In genomic region chr3:122293223-122293953, GRCm38 (mm10) we compare ENCODE assay signal across 8 mouse cellular contexts. TPM values are rescaled to one million over a fixed set of nuclear protein-coding genes. Genes with fewer than 3 reads are reported as not detected.
DNase-seq lines count a peak whose midpoint lies in the region; ATAC-seq and TF ChIP-seq lines count a peak whose summit lies in the region.

No protein-coding gene starts in this region.

- peak overlapping the region; percentile 93 for H3K9ac ChIP-seq in forebrain, embryonic 11.5 days (ENCODE audit: low read length)
- peak overlapping the region; percentile 89 for H3K9ac ChIP-seq in hindbrain, embryonic 15.5 days
- peak overlapping the region; percentile 82 for H3K9ac ChIP-seq in liver, embryonic 14.5 days (replicated peaks)
- peak overlapping the region; percentile 87 for H3K9ac ChIP-seq in neural tube, embryonic 15.5 days (replicated peaks)

- H3K27me3 ChIP-seq in forebrain, embryonic 11.5 days (ENCODE audit: control insufficient read depth, insufficient read depth, low read length), result no peaks in the 10 kb centered on the region
- no peaks in the 10 kb centered on the region for H3K27me3 ChIP-seq in hindbrain, embryonic 15.5 days
- H3K27me3 ChIP-seq in liver, embryonic 14.5 days (ENCODE audit: control insufficient read depth, insufficient read depth, low read length), result no peaks in the 10 kb centered on the region; the same call in 1 of the 2 replicates
- no peaks in the 10 kb centered on the region for H3K27me3 ChIP-seq in neural tube, embryonic 15.5 days (replicated peaks)

- no peak for TF ChIP-seq EP300 in liver, embryonic 14.5 days (IDR thresholded peaks at IDR 0.05; ENCODE audit: low read depth)

- WGBS in forebrain, embryonic 11.5 days, result under 1% methylated on average over 101 of the region's 105 CpGs
- WGBS in hindbrain, embryonic 15.5 days, result under 1% methylated on average over 65 of the region's 105 CpGs
- WGBS in liver, embryonic 14.5 days (ENCODE audit: insufficient replicate concordance), result under 1% methylated on average over 98 of the region's 105 CpGs
- 0% methylated on average over 100 of the region's 105 CpGs for WGBS in neural tube, embryonic 15.5 days

- no peaks in the 10 kb centered on the region for H3K36me3 ChIP-seq in forebrain, embryonic 11.5 days (ENCODE audit: control insufficient read depth, insufficient read depth, low read length)
- no peaks in the 10 kb centered on the region for H3K36me3 ChIP-seq in hindbrain, embryonic 15.5 days
- no peaks in the 10 kb centered on the region for H3K36me3 ChIP-seq in liver, embryonic 14.5 days (replicated peaks; ENCODE audit: control insufficient read depth, insufficient read depth, low read depth)
- no peaks in the 10 kb centered on the region for H3K36me3 ChIP-seq in neural tube, embryonic 15.5 days

- peak overlapping the region; percentile 63 for H3K4me2 ChIP-seq in forebrain, embryonic 11.5 days (ENCODE audit: low read depth, low read length, severe bottlenecking)
- H3K4me2 ChIP-seq in hindbrain, embryonic 15.5 days, result peak overlapping the region; percentile 84
- H3K4me2 ChIP-seq in liver, embryonic 14.5 days (ENCODE audit: low read depth), result peak overlapping the region; percentile 92
- H3K4me2 ChIP-seq in neural tube, embryonic 15.5 days, result peak overlapping the region; percentile 83

- H3K27ac ChIP-seq in forebrain, embryonic 11.5 days (ENCODE audit: low read depth, low read length), result peak overlapping the region; percentile 99
- H3K27ac ChIP-seq in hindbrain, embryonic 15.5 days (replicated peaks), result peak overlapping the region; percentile 99
- H3K27ac ChIP-seq in liver, embryonic 14.5 days, result no peak overlapping the region
- peak overlapping the region; percentile 100 for H3K27ac ChIP-seq in neural tube, embryonic 15.5 days (replicated peaks)

- peak overlapping the region; percentile 83 for H3K4me3 ChIP-seq in forebrain, embryonic 11.5 days (ENCODE audit: low read depth, low read length)
- H3K4me3 ChIP-seq in hindbrain, embryonic 15.5 days, result peak overlapping the region; percentile 84
- peak overlapping the region; percentile 79 to 86 for H3K4me3 ChIP-seq in liver, embryonic 14.5 days (ENCODE audit: insufficient read depth in 1 of 2, low read depth in 2 of 2, low read length in 2 of 2)
- H3K4me3 ChIP-seq in neural tube, embryonic 15.5 days (replicated peaks), result peak overlapping the region; percentile 68

- TF ChIP-seq CTCF in liver, embryonic 14.5 days (IDR thresholded peaks at IDR 0.05; ENCODE audit: low read depth), result no peak

- DNase-seq in cerebellum, adult 18-20 months, result peak; percentile 82 to 87
- no peak for DNase-seq in cerebellum, adult 9-10 months
- peak; percentile 27 to 36 for DNase-seq in thymus, adult 18-20 months
- no peak for DNase-seq in thymus, postnatal 25 days
- DNase-seq in forebrain, embryonic 11.5 days (ENCODE audit: low spot score), result no peak
- DNase-seq in liver, embryonic 14.5 days (ENCODE audit: low read depth in 3 of 3, low spot score in 3 of 3), result peak in 2 of 3 experiments; percentile 41 to 46

- H3K9me3 ChIP-seq in forebrain, embryonic 11.5 days (ENCODE audit: control insufficient read depth, low read length), result no peaks in the 10 kb centered on the region
- no peaks in the 10 kb centered on the region for H3K9me3 ChIP-seq in hindbrain, embryonic 15.5 days
- no peaks in the 10 kb centered on the region for H3K9me3 ChIP-seq in liver, embryonic 14.5 days (ENCODE audit: control insufficient read depth, low read length)
- no peaks in the 10 kb centered on the region for H3K9me3 ChIP-seq in neural tube, embryonic 15.5 days (replicated peaks)

- peak; percentile 76 for ATAC-seq in forebrain, embryonic 11.5 days (replicated peaks; ENCODE audit: low FRiP score)
- peak; percentile 59 for ATAC-seq in hindbrain, embryonic 15.5 days (ENCODE audit: low FRiP score, low read depth)
- peak; percentile 89 for ATAC-seq in liver, embryonic 14.5 days (ENCODE audit: insufficient read depth)
- ATAC-seq in neural tube, embryonic 15.5 days (ENCODE audit: low FRiP score), result peak; percentile 85

- H3K4me1 ChIP-seq in forebrain, embryonic 11.5 days (replicated peaks; ENCODE audit: control insufficient read depth, insufficient read depth, low read length), result peaks cover 12% of the 10 kb centered on the region; the same call in 1 of the 2 replicates
- H3K4me1 ChIP-seq in hindbrain, embryonic 15.5 days (replicated peaks), result peaks cover 39% of the 10 kb centered on the region
- H3K4me1 ChIP-seq in liver, embryonic 14.5 days (replicated peaks; ENCODE audit: control insufficient read depth in 2 of 2, insufficient read depth in 2 of 2, low read length in 1 of 2), result peaks cover 0 to 15% of the 10 kb centered on the region in 2 experiments; a peak in 2 of 4 replicates
- peaks cover 49% of the 10 kb centered on the region for H3K4me1 ChIP-seq in neural tube, embryonic 15.5 days

RNA-seq across cellular contexts. Expression of gene Bcar3, which starts 0.5 kb away (rescaled TPM):
- polyA plus RNA-seq in forebrain, embryonic 11.5 days (2014; fragmentation: Nextera tagmentation; extraction: Ambion mirVana), result 12.5 and 14.5 TPM in 2 replicates
- polyA plus RNA-seq in hindbrain, embryonic 15.5 days (2015; fragmentation: Nextera tagmentation; extraction: Ambion mirVana), result 5.9 and 6.3 TPM in 2 replicates
- 3.5 and 4.2 TPM in 2 replicates for polyA plus RNA-seq in liver, embryonic 14.5 days (2012; rRNA removed)
- polyA plus RNA-seq in liver, embryonic 14.5 days (2014; fragmentation: Nextera tagmentation; extraction: Ambion mirVana), result 3.1 and 3.5 TPM in 2 replicates
- 5.5 and 7.4 TPM in 2 replicates for polyA plus RNA-seq in neural tube, embryonic 15.5 days (2015; fragmentation: Nextera tagmentation; extraction: Ambion mirVana)

RNA-seq across cellular contexts. Expression of gene Dnttip2, which starts 19.2 kb away (rescaled TPM):
- 85.2 and 92.3 TPM in 2 replicates for polyA plus RNA-seq in forebrain, embryonic 11.5 days (2014; fragmentation: Nextera tagmentation; extraction: Ambion mirVana)
- polyA plus RNA-seq in hindbrain, embryonic 15.5 days (2015; fragmentation: Nextera tagmentation; extraction: Ambion mirVana), result 42.2 and 45.2 TPM in 2 replicates
- 12.2 and 24.0 TPM in 2 replicates for polyA plus RNA-seq in liver, embryonic 14.5 days (2012; rRNA removed)
- 36.5 and 37.0 TPM in 2 replicates for polyA plus RNA-seq in liver, embryonic 14.5 days (2014; fragmentation: Nextera tagmentation; extraction: Ambion mirVana)
- 42.3 and 47.5 TPM in 2 replicates for polyA plus RNA-seq in neural tube, embryonic 15.5 days (2015; fragmentation: Nextera tagmentation; extraction: Ambion mirVana)

RNA-seq across cellular contexts. Expression of gene Gclm, which starts 48.0 kb away (rescaled TPM):
- 64.6 and 72.1 TPM in 2 replicates for polyA plus RNA-seq in forebrain, embryonic 11.5 days (2014; fragmentation: Nextera tagmentation; extraction: Ambion mirVana)
- 50.6 and 59.6 TPM in 2 replicates for polyA plus RNA-seq in hindbrain, embryonic 15.5 days (2015; fragmentation: Nextera tagmentation; extraction: Ambion mirVana)
- polyA plus RNA-seq in liver, embryonic 14.5 days (2012; rRNA removed), result 95.7 and 140 TPM in 2 replicates
- polyA plus RNA-seq in liver, embryonic 14.5 days (2014; fragmentation: Nextera tagmentation; extraction: Ambion mirVana), result 360 and 422 TPM in 2 replicates
- 50.0 and 52.7 TPM in 2 replicates for polyA plus RNA-seq in neural tube, embryonic 15.5 days (2015; fragmentation: Nextera tagmentation; extraction: Ambion mirVana)

Comparison
In these comparisons a context has a peak if more than half of its experiments do, and no peak if none do; other contexts are left out.
1. DNase-seq: peak in cerebellum, adult 18-20 months (2 of 2), thymus, adult 18-20 months (2 of 2) and liver, embryonic 14.5 days (2 of 3); none in cerebellum, adult 9-10 months (single experiment), thymus, postnatal 25 days (single experiment) and forebrain, embryonic 11.5 days (single experiment).
2. Peak in every context shown above with its lines, with median percentiles within 50 percentile points of each other: ATAC-seq, H3K4me2 ChIP-seq, H3K4me3 ChIP-seq and H3K9ac ChIP-seq.